Mouse (Mus musculus): ENCODE measurements around the gene Opa3.

Gene Opa3

DNA sequence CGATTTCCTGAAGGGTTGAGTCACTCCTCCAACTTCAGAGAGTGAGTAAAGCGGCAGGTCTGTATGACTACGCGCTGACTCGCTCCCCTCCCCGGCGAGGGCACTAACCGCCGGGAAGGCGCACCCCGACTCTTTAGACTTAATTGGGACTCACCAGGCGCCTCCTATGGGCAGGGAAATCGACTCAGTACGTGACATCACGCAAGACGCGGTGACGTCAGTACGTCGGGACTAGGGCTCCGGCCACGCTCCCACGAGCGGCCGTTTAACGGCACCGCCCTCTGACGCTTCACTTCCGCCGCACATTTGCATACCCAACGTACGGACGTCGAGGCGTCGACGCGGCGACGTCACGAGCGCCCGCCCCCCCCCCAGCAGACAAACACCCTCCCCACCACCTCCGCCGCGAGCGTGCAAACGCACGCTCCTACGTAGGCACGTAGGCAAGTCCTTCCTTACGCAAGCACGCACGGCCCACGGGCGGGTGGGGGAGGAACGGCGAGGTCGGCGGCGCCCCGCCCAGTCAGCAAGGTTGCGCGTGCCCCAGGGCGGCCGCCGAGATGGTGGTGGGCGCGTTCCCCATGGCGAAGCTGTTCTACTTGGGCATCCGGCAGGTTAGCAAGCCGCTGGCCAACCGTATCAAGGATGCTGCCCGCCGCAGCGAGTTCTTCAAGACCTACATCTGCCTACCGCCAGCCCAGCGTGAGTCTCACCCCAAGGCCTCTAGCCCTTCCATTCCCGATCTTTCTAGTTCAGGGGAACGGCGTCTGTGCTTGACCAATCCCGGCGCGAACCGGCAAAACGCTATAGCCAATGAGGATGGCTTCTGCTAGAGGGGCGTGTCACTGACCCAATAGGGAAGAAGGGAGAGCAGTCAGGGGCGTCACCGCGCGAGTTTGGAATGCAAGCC, at the start of gene Opa3:
Gene Opa3 (plus strand): TSS at position 452 of the 910 bp plus-strand sequence.
- DNase-seq: peak; percentile 100

DNA sequence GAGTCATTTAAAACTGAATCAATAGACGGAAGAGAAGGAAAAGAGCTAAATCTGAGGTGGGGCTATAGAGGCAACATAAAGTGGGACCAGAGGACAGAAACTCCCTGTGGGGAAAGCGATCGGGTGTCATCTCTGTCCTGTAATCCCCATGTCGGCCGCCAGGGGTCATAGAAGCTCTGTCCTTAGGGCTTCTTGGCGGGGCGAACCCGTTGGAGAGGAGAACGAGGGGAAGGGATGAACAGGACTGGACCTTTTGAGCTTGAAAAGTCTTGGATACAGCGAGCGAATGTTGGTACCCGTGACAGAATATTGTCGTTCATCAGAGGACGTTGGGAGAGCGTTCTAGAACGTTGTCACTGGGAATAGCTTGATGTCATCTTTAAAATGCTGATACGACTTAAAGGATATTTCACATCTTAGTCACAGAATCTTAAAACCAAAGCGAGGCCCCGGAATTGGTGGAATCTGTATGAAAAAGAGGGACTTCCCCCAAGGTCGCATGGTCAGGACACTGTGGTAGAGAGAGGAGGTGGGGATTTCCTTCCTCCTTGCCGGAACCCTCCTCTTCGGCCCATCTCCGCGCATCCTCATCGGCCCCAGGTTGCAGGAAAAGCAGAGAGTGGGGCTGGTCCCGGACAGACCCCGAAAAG, 49.6 kb upstream of the Opa3 start:
- peak; percentile 72 to 89 for DNase-seq

DNA sequence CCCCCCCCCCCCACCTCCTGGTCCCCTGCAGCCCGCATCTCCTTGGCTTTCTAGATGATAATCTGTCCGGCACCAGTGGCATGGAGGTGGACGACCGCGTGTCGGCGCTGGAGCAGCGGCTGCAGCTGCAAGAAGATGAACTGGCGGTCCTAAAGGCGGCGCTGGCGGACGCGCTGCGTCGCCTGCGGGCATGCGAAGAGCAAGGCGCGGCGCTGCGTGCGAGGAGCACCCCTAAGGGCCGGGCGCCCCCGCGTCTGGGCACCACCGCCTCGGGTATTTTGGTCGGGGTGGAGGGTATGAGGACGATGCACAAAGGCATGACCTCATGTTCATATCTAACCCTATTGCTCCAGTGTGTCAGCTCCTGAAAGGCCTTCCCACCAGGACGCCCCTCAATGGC, 49.0 kb upstream of the Opa3 start:
- peak; percentile 69 to 84 for DNase-seq

DNA sequence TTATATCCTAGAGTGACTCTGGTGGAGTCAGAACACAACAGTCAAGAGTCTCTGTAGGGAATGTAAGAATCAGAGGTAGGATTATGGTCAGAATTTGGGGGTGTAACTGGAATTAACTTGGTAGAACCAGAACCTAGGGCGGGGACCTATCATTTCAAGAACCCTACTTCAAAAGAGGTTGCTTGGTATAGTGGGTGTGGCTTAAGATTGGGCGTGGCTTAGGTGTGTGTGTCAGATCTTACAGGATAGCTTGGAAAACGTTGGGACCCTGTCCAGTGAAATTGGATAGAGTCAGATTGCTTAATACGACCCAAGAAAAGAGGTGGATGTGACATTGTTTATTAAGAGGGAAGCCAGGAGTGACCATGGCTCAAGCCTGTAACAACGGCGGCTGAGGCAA, 48.2 kb upstream of the Opa3 start:
- no peak for DNase-seq

DNA sequence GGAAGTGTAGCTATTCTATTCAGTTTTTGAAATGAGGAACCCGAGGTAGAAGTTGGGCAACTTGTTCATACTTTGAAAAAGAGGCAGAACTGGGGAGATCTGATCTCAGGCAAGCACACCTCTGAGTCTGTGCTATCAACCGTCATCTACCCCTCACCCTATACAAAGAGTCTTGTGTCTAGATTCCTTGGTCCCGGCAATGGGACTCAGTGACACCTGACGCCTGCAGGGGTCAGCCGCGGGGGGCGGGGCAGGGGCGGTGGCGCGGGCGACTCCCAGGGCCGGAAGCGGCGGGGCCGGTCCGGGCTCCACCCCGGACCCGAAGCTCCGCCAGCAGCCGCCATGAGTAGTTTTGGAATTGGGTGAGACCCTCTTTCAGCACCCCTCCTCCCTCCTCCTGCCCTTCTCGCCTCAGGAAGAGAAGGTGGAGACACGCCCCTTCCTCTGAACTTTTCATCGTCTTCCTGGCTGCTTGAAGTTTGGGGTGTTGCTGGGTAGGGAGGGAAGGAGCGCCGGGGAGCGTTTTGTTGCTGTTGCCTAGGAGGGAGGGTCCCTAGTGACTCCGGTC, 47.2 kb upstream of the Opa3 start:
- DNase-seq: peak; percentile 57 to 80

DNA sequence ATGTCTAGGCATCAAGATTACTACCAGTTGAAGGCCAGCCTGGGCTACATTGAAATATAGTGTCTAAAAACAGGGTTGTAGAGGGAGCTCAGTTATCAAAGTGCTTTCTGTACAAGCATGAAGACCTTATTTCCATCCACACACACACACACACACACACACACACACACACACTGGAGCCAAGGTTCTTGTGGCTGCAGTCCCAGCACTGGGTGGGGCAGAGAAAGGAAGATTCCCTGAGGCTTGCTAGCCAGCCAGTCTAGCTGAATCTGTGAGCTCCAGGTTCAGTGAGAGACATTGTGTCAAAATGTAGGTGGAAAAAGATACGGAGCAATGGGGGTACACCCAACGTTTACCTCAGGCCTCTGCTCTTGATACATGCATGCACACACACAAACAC, 43.9 kb upstream of the Opa3 start:
- peak in 1 of 2 experiments; percentile 39 for DNase-seq

DNA sequence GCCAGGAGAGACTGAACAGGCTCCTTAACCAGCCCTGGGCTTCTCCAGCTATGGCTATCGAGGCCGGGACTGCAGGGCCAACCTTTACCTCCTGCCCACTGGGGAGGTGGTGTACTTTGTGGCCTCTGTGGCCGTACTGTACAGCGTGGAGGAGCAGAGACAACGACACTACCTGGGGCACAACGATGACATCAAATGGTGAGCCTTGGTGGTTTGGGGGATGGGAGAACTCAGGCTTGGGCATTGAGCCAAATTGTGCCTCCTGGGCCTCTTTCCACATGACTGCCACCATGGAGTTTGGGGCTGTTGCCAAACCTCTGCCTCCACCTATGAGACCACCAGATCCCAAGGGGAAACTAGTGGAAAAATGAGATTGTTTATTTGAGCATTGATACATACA, 43.4 kb upstream of the Opa3 start:
- DNase-seq: peak; percentile 45 to 63

DNA sequence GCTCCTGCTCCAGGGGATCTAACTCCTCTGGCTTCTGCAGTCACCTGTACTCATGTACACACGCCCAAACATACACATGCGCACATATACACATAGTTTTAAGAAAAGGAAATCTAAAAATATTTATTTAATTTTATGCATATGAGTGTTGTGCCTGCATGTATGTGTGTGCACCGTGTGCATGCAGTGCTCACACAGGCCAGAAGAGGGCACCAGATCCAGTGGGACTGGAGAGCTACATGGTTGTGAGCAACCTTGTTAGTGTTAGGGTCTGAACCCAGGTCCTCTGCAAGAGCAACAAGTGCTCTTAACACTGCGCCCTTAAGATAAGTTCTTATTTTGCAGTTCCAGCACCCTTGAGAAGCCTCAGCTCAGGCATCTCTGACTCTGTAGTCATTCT, 33.5 kb upstream of the Opa3 start:
- DNase-seq: no peak

DNA sequence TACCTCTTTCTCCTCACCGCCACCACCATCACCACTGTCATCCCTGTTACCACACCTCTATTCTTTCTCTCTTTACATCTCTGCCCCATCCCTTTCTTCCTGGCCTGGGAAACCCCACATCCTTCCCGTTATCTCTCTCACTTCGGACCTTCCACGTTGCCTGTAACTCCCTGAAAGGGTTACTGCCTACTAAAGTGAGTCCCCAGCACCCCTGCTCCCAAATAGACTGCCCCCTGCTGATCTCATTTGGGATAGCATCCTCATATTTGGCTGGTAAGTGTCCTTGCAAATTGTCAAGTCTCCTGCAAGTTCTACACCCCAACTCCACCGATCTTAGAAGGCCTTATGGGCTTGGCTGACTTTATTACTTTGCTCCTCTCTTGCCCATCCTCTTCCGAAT, 31.5 kb upstream of the Opa3 start:
- peak in 1 of 2 experiments; percentile 66 for DNase-seq

DNA sequence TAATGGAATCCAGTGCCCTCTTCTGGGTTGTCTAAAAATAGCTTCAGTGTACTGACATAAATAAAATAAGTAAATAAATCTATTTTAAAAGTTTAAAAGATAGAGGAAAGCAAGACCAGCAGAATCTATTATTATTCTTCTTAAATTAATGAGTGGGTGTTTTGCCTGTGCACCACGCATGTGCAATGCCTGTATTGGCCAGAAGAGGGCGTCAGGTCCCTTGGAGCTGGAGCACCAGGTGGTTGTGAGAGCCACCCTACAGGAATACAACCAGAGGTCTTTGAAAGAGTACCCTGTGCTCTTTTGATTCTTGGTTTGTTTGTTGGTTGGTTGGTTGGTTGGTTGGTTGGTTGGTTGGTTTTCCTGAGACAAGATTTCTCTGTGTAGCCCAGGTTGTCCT, 30.1 kb upstream of the Opa3 start:
- peak in 1 of 2 experiments; percentile 51 for DNase-seq

DNA sequence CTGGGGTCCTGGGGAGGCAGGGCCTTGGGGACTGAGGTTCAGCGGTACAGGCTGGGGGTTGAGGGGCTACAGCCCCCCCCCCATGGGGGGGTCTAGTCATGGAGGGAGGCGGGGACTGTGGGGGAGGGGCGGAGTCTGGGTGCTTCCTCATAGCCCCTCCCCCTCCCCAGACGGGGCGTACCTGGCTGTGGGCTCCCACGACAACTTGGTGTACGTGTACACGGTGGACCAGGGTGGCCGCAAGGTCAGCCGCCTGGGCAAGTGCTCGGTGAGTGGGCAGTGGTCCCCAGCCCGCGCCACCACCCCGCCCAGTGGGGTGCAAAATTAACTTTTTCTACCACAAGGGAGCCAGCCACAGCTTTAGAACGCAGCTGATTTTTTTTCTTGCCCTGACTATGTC, 26.5 kb upstream of the Opa3 start:
- DNase-seq: peak in 1 of 2 experiments; percentile 36

DNA sequence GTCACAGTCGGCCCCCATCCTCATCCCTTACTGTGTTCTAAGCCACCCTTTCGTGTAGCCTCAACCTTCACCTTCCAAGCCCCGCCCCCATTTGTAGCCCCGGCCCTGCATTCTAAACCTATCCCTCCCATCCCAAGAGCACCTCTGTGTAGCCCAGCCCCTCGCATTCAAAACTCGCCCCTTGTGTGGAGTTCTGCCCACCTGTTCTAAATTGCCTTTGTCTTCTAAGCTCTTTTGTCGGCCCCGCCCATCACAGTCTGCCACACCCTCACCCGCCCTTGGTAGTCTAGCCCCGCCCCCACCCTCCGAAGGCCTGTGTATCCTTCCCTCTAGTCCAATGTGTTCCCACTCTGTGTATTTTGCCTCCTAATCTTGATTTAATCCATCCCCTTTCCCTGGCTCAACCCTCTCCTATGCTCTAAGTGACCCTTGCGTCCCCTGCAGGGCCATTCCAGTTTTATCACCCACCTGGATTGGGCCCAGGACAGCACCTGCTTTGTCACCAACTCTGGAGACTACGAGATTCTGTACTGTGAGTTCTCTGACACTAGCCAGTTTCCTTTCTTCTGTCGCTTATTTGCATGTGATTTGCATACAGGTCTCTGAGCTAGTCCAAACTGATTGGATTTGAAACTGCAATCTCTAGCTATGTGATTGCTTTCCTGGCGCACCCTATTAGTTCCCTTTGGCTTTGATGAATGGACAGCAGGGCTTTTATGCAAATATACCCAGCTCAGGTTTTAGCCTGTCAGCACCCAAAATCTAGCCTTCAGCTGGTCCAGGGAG, 25.9 kb upstream of the Opa3 start:
- peak in 1 of 2 experiments; percentile 30 for DNase-seq

DNA sequence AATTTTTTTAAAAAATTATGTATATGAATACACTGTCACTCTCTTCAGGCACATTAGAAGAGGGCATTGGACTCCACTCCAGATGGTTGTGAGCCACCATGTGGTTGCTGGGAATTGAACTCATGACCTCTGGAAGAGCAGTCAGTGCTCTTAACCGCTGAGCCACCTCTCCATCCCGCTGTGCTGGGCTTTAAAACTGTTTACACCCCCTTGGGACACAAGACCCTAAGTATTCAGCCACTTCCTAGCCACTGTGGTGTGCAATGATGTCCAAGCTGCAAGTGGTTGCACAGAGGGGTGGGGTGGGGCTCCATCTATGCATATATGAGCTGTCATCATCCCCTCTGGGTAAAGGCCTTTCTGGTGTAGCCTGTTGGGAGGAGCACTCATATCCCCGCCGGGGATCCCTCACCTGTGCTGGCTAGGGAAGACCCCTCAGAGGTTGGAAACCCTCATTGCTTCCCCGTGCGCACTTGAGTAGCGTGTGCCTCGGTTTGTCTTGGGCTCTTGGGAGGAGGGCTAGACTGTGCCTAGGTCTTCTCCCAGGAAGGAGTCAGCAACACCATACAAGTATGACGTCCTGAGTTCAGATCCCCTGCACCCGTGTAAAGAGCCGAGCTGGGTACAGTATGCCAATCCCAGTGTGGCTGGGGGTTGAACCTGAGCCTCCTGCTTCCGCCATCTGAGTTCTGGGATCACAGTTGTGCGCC, 19.8 kb upstream of the Opa3 start:
- peak in 1 of 2 experiments; percentile 21 for DNase-seq

DNA sequence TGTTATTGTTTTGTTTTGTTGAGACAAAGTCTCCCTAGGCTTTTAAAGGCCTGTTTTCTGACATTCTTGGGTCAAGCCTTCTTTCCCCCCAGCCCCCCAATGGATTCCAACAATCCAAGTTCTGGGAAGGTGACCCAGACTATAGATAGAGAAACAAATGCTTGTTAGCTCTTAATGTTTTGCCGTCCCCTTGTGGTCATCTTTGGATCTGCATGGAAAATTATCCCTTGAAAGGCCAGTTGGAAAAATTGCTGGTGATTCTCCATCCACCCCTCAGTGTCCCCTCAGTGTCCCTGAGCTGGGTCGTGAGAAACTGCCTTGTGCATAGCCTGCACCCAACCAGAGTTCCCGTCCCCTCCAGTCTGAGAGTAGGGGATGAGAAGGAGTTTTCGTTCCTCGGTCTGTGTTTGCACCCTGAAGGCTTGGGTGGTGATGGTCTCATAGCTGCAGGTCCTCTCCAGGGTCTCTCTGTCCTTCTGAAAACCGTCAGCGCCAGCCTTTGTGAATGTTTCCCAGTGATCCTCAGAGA, 19.1 kb upstream of the Opa3 start:
- peak; percentile 32 to 86 for DNase-seq

DNA sequence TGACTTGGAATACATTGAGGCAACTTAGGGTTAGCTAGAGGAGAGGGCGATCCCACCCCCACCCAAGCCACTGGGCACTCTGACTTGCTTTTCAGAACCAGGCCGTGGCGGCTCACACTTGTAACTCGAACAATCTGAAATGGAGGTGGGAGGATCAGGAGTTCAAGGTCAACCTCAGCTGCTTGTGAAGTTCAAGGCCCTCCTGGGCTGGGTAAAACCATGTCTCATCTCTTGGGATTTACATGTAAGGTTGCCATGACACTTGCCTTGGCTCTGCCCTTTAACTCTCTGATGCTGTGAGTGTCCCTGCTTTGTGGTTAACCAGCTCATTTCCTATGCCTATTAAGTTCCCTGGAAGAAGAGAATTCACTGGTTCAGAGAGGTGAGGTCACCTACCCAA, 18.6 kb upstream of the Opa3 start:
- no peak for DNase-seq

DNA sequence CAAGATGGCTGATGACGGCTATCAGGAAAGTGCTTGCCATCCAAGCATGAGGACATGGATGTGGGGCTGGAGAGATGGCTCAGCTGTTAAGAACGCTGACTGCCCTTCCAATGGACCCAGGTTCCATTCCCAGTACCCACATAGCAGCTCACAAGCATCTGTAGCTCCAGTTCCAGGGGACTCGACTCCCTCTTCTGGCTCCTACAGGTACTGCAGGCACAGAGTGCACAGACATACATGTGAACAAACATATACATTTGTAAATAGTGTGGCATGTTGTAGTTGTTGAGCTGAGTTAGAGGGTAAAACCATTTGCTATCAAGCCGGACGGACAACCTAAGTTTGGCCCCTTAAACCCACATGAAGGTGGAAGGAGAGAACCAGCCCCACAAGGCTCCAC, 18.1 kb upstream of the Opa3 start:
- DNase-seq: peak in 1 of 2 experiments; percentile 29

DNA sequence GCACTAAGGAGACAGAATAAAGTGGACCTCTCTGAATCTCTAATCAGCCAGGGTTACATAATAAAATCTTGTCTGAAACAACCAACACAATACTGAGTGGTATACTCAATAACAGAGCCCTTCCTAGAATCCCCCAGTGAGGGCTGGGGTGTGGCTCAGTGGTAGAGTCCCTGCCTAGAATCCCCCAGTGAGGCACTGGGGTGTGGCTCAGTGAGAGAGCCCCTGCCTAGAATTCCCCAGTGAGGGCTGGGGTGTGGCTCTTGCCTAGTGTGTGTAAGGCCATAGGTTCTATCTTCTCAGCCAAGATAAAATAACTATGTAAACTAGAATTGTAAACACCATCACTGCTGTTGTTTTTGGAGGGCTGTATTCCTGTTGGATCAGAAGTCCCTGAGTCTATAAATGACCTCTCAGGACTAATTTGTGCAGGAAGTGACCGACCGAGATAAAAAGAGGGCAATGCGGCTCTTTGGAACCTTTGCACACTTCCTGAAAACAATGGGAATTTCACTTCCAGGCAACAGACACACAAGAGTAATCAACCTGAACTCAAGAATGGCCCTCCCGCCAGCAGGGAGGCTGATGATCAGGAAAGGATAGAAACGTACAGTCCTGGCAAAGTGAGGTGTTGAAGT, 17.0 kb upstream of the Opa3 start:
- DNase-seq: no peak

DNA sequence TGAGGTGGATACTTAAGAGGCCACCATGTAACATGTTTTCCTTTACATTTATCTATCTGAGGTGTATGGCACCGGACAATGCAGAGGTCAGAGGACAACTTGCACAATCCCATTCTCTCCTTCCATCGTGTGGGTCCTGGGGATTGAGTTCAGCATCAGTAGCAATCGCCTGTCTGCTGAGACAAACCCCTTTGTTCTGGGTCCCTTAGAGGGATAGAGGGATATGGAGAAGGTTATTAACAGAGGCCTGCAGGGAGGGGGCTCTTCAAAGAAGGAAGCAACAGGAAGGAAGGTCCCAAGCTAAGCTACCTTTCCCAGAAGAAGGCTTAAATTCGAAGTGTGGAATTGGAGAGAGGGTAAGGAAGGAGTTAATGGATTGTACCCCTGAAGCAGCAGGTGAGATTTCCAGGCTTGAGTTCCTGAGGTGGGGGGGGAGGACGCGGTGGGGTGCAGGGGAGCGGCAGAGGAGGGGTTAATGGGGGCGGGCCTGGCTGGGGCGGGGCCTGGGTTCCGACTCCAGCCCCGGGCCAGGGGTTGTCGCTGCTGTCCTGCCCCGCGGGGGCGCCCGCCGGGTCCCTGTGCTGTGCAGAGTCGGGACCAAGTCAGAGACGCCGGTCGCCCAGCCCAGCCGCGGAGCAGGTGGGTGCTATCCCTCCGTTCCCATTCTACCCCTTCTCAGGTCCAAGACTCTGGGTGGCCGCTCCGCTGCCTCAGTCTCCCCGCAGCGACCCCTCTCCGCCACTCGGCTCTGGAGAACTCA, 16.0 kb upstream of the Opa3 start, which contains the start of gene Gpr4:
Gene Gpr4 (plus strand): TSS at position 543 of the 760 bp plus-strand sequence.
- DNase-seq: peak; percentile 63 to 78

DNA sequence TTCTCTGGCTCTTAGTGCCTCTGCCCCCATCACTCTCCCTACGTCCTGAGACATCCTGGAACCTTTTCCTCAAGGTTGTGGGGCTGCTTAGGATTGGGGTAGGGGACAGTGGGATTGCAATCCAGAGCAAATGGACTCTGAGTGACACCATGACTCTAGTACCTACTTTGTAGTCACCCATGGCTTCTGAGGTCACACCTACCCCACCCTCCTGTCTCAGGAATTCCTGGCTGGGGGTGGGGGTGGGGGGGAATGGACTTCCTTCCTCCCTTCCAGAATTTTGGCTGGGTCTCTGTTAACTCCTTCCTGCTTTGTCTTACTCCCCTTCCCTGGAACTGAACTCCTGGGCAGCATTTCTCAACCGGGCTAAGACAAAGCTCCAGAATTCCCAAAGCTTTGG, 14.7 kb upstream of the Opa3 start:
- DNase-seq: no peak

DNA sequence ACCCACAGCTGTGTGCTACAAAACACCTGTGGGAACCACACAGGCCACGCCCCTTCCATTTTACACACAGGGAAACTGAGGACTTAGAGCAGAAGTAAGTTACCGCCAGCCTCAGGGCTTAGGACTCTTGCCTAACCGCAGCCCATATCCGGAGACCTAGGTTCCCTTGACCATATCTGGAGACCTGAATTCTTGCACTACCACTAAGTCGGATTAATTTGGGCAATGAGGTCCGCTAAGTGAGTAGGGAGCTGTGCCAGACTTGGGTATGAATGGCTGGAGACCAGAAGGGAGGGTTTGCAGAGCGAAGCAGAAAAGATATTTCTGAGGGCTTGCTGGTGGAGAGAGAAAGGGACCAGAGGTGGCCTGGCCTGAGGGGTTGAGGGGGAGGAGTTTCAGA, 13.8 kb upstream of the Opa3 start:
- no peak for DNase-seq

DNA sequence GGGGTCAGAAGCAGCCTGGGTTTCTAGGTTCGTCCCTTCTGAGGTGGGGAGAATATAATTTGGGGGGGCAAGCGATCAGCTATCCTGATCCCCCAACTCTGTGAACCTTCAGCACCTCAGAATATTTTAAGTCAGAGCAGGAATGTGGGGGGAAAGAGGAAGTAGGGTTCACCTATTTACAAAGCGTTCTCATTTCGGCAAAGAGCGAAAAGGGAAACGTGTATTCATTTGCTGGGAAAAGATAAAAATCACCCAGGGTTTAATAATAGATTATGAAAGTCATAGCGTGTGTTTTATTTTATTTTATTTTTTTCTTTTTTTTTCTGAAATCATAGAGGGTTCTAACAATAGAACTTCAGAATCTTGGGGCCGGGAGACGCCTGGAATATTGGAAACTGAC, 13.2 kb upstream of the Opa3 start:
- DNase-seq: no peak
